Mouse (Mus musculus) stomach, embryonic 16.5 days (tissue): Measurements from ENCODE around the gene Gli2. TPM values are rescaled to one million over a fixed set of nuclear protein-coding genes. Genes with fewer than 3 reads are reported as not detected.

Source experiments
- ATAC-seq: fragments of 200-750 bp; cut with Nextera tagmentation; 2 replicates; pipeline ENCODE4 v1.8.0; 2017; ENCODE audit warnings: moderate number of reproducible peaks, moderate TSS enrichment; ENCODE audit not compliant: insufficient read depth, low FRiP score
- H3K27ac ChIP-seq: fragments of 300-500 bp; sonication (generic); 2 replicates; pipeline ENCODE4 v1.5.1; 2014; ENCODE audit warnings: low read length
- H3K27me3 ChIP-seq: fragments of 300-500 bp; sonication (generic); 2 replicates; pipeline ENCODE4 v1.6.1; 2014; ENCODE audit warnings: low read length, control low read depth, mixed read lengths; ENCODE audit not compliant: control insufficient read depth, insufficient read depth
- H3K36me3 ChIP-seq: fragments of 300-500 bp; sonication (generic); 2 replicates; pipeline ENCODE4 v1.6.1; 2014; ENCODE audit warnings: low read length; ENCODE audit not compliant: control insufficient read depth, insufficient read depth
- H3K4me1 ChIP-seq: fragments of 300-500 bp; sonication (generic); 2 replicates; pipeline ENCODE4 v1.6.1; 2014; ENCODE audit warnings: low read length, control low read depth, mixed read lengths; ENCODE audit not compliant: control insufficient read depth, insufficient read depth
- H3K4me2 ChIP-seq: fragments of 300-500 bp; sonication (generic); 2 replicates; pipeline ENCODE4 v1.6.1; 2014; ENCODE audit warnings: low read depth, low read length, mixed read lengths
- H3K4me3 ChIP-seq: fragments of 300-500 bp; sonication (generic); replicated peaks from 2 replicates; pipeline ENCODE4 v1.5.1; 2014; ENCODE audit warnings: mild to moderate bottlenecking, low read length
- H3K9ac ChIP-seq: fragments of 300-500 bp; sonication (generic); 2 replicates; pipeline ENCODE4 v1.6.1; 2014; ENCODE audit warnings: low read length
- H3K9me3 ChIP-seq: fragments of 300-500 bp; sonication (generic); replicated peaks from 2 replicates; pipeline ENCODE4 v1.6.1; 2016; ENCODE audit warnings: low read length, control low read depth; ENCODE audit not compliant: control insufficient read depth
- WGBS: fragments of 180-500 bp; shearing (Covaris S2); extraction: QIAGEN DNeasy Blood & Tissue Kit; methylation state at CpG from one replicate; pipeline ENCODE4 v1.1.7; 2014; 5-methylcytosine and 5-hydroxymethylcytosine counted together
- polyA plus RNA-seq: library from polyadenylated mRNA; unstranded; fragments of >200 nt; fragmentation: Nextera tagmentation; extraction: Ambion mirVana; gene quantifications from 2 replicates; pipeline ENCODE4 v1.2.1, GENCODE M21; 2015

Gli2 gene
- polyA plus RNA-seq = 8.5 and 9.7 TPM in 2 replicates

DNA sequence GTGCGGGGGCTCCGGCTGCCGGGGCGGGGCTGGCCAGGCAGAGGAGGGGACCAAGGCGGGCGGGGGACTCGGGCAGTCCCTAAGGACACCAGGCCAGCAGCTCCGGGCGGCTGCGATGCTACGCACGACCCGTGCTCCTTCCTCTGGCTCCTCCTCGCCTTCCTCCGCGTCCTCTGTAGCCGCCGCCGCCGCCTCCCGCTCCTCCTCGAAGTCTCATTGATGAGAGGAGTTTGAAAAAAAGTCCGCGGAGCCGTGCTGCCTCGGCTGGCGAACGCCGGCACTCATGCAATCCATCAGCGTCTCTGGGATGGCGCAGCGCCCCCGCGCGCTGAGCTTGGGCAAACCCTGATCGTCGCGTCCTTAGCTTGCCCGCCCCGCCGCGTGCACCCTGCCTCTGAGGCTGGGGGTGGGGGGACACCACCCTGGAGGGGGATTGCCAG lies at the start of gene Gli2:
Gene Gli2 (minus strand): TSS at position 218 of the 440 bp plus-strand sequence.
- peak within 1 kb of the TSS; percentile 78 for H3K9ac ChIP-seq
- H3K36me3 ChIP-seq = no peaks in the 10 kb centered on the region
- H3K4me3 ChIP-seq = peak within 1 kb of the TSS; percentile 63
- H3K4me1 ChIP-seq = peaks cover 41% of the 10 kb centered on the region
- ATAC-seq = peak; percentile 84
- H3K27ac ChIP-seq = peak within 1 kb of the TSS; percentile 94
- H3K4me2 ChIP-seq = peak within 1 kb of the TSS; percentile 88
- WGBS = under 1% methylated on average over 42 of the region's 42 CpGs
- H3K9me3 ChIP-seq = 0 out of 2 replicates have a peak, but pooled peaks cover 4% of the 10 kb centered on the region
- peaks cover 29% of the 10 kb centered on the region for H3K27me3 ChIP-seq

DNA sequence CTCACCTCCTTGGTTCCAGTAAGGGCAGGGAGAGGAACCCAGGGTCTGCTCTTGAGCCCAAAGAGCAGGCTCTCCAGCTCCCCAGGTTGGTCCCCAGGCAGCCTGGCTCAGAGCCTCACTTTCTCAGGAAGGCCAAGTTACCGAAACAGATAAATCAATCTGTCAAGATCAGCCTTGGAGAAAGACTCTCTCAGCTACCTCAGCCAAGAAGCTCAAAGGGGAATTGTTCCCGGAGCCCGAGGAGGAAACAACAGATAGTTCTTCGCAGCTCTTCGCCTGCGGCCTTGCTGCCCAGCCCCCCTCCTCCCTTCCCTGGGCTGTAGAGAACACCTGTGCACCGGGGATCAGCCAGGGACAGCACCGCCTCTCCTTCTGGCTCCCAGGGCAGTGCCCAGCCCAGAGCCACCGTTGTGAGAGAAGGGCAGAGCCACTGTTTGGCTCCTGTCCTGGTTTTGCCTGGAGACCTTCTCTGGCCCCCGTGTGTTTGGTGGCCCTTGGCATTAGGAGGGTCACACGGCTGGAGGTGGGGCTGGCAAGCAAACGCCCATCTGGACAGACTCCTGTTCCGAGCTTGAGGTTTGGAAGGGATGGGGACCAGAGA lies 44.6 kb upstream of the Gli2 start:
- H3K4me1 ChIP-seq = peaks cover 7% of the 10 kb centered on the region; the same call in 1 of the 2 replicates
- 0 out of 2 replicates have a peak, but pooled peaks cover 4% of the 10 kb centered on the region for H3K9me3 ChIP-seq
- H3K4me2 ChIP-seq = no peak overlapping the region
- H3K27ac ChIP-seq = no peak overlapping the region
- no peaks in the 10 kb centered on the region for H3K36me3 ChIP-seq
- no peak overlapping the region for H3K9ac ChIP-seq
- H3K4me3 ChIP-seq = no peak overlapping the region
- 27% methylated on average over 13 of the region's 13 CpGs for WGBS
- peak; percentile 34; the same call in 1 of the 2 replicates for ATAC-seq
- no peaks in the 10 kb centered on the region for H3K27me3 ChIP-seq

DNA sequence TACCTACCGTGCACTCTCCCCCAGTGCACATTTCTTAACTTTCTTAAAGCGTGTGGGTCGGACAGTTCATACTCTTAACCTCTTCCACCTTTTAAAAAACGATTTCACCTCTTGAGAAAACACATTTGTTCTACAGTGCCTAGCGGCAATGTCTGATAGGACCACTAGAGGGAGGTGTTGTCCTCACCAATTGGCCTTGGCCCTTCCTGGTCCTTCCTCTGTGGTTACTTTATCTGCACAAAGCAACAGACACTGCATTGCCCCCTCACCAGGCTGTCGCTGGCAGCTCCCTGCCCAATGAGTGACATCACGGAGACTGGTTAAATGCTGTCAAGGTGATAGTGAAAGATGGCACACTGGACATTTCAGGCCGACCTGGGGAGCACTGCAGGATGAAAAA lies 40.3 kb upstream of the Gli2 start:
- ATAC-seq = no peak
- 12% methylated on average over 8 of the region's 8 CpGs for WGBS

DNA sequence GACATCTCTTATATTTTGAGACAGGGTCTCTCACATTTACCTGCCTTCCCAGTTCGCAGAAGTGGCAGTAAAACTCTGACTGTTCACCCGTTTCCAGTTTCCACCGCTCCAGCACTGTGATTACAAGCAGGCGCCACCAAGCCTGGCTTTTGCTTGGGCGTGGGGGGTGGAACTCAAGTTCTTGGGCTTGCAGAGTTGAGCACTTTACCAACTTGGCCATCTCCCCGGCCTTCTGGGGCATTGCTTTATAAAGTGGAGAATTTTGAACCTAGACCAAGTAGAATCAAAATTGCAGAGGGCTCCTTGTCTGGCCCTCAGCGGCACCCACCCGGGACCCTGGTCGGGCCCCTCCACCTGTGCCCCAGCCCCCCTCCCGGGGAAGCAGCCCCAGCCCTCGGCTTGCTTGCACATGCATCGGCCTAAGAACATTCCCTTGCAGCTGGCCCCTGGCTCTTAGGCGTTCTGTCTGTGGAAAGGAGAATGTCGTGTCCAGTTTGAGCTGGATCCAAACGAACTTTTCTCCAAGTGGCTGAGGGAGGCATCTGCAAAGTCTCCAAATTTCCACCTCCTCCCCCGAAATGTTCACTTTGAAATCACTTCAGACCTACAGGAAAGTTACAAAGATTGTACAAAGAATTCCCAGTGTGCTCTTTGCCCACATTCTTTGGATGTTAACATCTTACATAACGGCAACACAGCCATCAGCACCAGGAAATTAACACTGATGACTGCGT lies 36.6 kb upstream of the Gli2 start:
- H3K4me1 ChIP-seq = no peaks in the 10 kb centered on the region
- no peak overlapping the region for H3K9ac ChIP-seq
- H3K9me3 ChIP-seq = 0 out of 2 replicates have a peak, but pooled peaks cover 3% of the 10 kb centered on the region
- no peak overlapping the region for H3K4me3 ChIP-seq
- H3K4me2 ChIP-seq = no peak overlapping the region
- H3K27me3 ChIP-seq = no peaks in the 10 kb centered on the region
- H3K27ac ChIP-seq = no peak overlapping the region
- no peak for ATAC-seq
- no peaks in the 10 kb centered on the region for H3K36me3 ChIP-seq
- WGBS = 68% methylated on average over 18 of the region's 18 CpGs

More for the DNA sequence above, 40.3 kb upstream of the Gli2 start:
- no peak overlapping the region for H3K4me3 ChIP-seq
- H3K9me3 ChIP-seq = 0 out of 2 replicates have a peak, but pooled peaks cover 4% of the 10 kb centered on the region
- no peaks in the 10 kb centered on the region for H3K36me3 ChIP-seq
- no peak overlapping the region for H3K27ac ChIP-seq
- H3K4me2 ChIP-seq = no peak overlapping the region
- no peaks in the 10 kb centered on the region for H3K27me3 ChIP-seq
- peaks cover 7% of the 10 kb centered on the region; the same call in 1 of the 2 replicates for H3K4me1 ChIP-seq
- H3K9ac ChIP-seq = no peak overlapping the region

DNA sequence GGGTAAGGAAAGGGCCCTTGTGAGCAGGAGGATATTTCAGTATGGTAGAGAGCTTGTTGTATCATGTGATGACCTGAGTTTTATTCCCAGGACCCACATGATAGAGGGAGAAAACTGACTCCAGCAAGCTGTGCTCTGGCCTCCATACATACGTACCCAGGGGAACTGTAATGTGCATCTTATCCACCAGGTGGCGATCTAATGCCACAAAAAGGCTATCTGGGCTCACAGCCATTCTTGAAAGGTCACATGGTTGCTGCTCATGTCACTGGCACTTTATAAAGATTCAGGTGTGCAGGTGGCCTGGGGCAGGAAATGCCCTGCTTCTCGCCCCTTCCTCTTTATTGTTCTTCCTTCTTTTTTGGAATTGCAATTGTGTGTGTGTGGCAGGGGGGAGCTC lies 34.1 kb upstream of the Gli2 start:
- H3K4me2 ChIP-seq = no peak overlapping the region
- H3K36me3 ChIP-seq = no peaks in the 10 kb centered on the region
- H3K27me3 ChIP-seq = no peaks in the 10 kb centered on the region
- H3K9ac ChIP-seq = no peak overlapping the region
- no peak overlapping the region for H3K4me3 ChIP-seq
- no peak for ATAC-seq
- H3K9me3 ChIP-seq = no peaks in the 10 kb centered on the region
- H3K27ac ChIP-seq = no peak overlapping the region
- 14% methylated on average over 3 of the region's 3 CpGs for WGBS
- H3K4me1 ChIP-seq = no peaks in the 10 kb centered on the region

DNA sequence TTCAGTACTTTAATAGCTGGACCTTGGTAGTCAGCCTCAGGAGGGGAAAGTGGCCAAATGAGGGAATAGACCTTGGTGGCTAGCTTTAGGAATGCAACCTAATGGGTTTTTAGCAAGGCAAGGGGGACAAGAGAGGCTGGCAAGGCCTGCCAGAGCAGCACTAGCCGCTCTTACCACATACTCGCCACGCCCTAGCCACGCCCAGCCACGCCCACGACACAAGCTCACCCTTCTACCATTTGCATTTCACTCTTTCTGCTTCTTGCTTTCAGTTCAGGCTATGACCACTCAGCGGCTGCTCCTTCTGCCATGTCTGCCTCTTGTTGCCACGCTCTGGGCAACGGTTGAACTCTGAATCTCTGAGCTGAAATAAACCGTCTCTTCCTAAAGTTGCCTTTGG lies 32.4 kb upstream of the Gli2 start:
- Histone ChIP-seq H3K9me3 (no peaks in the 10 kb centered on the region), H3K27ac (no peak overlapping the region), H3K36me3 (no peaks in the 10 kb centered on the region), H3K4me1 (no peaks in the 10 kb centered on the region), H3K27me3 (no peaks in the 10 kb centered on the region), H3K4me3 (no peak overlapping the region), H3K4me2 (no peak overlapping the region), H3K9ac (no peak overlapping the region)
- ATAC-seq = no peak
- WGBS = 57% methylated on average over 10 of the region's 10 CpGs

DNA sequence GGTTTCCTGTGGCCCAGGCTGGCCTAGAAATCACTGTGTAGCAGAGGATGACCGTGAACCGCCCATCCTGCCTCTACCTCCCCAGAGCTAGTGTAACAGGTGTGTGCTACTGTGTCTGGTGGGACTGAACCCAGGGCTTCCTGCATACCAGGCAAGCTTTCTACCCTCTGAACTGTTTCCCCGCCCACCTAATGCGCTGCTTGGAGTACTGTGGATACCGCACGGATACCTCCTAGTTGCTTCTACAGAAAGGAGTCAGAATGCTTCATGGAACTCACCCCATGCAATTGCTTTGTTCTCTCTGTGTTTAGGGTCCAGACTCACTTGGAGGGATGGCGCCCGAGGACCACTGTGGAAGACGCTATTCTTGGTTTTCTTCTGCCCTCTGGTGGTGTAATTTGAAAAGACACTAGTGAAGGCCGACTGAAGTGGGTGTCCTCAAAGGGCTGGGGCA lies 30.1 kb upstream of the Gli2 start:
- Histone ChIP-seq H3K9me3 (no peaks in the 10 kb centered on the region), H3K27me3 (no peaks in the 10 kb centered on the region), H3K27ac (no peak overlapping the region), H3K9ac (no peak overlapping the region), H3K36me3 (no peaks in the 10 kb centered on the region), H3K4me1 (no peaks in the 10 kb centered on the region), H3K4me3 (no peak overlapping the region), H3K4me2 (peak overlapping the region; percentile 33; the same call in 1 of the 2 replicates)
- 19% methylated on average over 10 of the region's 10 CpGs for WGBS
- peak; percentile 48; the same call in 1 of the 2 replicates for ATAC-seq

DNA sequence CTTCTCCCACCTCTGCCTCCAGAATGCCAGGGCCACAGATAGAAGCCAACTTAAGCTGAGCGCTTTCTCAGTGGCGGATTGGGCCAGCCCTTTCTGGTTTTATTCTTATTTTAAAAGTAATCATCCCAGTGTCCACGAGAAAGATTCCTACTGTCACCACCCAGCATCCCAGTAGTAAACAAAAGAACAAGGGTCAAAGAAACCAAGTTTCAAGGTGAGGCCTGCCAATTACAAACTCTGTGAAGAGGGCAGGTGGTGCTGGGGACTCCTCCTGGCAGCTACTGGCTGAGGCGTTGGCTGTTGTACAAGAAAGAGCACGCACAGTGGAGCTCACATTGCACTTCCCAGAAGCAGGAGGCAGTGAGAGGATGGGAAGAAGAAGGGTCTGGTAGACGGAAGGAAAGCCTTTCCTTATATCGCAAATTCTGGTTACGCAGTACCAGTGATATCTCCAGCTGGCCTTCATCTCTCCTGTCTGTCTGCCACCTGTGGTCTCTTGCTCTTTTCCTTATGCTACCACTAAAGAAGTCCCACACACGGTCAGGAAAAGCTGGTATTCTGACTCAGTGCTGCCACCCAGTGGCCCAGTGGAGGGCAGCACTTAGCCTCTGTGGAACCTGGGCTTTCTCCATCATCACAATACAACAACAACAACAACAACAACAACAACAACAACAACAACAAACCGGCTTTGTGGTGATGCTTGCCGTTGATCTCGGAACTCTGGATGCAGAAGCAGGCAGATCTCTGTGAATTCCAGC lies 29.0 kb upstream of the Gli2 start:
- Histone ChIP-seq H3K36me3 (no peaks in the 10 kb centered on the region), H3K9me3 (no peaks in the 10 kb centered on the region), H3K4me1 (no peaks in the 10 kb centered on the region), H3K4me3 (no peak overlapping the region), H3K4me2 (no peak overlapping the region), H3K9ac (no peak overlapping the region), H3K27ac (no peak overlapping the region), H3K27me3 (peaks cover 5% of the 10 kb centered on the region; the same call in 1 of the 2 replicates)
- WGBS = 37% methylated on average over 12 of the region's 12 CpGs
- ATAC-seq = no peak; the same call in 1 of the 2 replicates
